ENCODE assay signal across 9 mouse cellular contexts in the genomic region with DNA sequence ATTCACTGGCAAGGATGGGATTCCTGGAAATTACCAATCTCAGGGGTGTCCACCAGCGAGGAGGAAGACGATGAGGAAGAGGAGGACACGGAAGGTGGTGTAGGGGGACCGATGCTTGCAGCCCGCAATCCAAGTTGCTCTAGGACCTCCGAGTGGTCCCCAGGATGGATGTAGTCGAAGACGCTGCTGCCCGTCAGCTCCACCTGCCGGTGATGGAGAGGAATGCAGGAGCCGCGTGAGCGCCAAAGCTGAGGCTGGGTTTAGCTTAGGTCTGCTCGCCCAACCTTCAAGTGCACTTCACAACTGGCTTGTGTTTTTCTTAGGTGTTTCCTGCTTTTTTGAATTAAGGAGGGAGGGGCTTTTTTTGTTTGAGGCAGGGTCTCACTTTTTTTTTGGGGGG. TPM values are rescaled to one million over a fixed set of nuclear protein-coding genes. Genes with fewer than 3 reads are reported as not detected.
DNase-seq lines count a peak whose midpoint lies in the region; ATAC-seq and TF ChIP-seq lines count a peak whose summit lies in the region.
"Had no signal": no experiment of that assay in that cellular context is flagged by ENCODE, and none has a peak within 500 bp of the region (broad histone marks: within the 10 kb centered on the region; RNA-seq: fewer than 3 reads in every experiment).

No protein-coding gene starts in this region.

- 2% methylated on average over 14 of the region's 14 CpGs for WGBS in kidney, postnatal 0 days
- under 1% methylated on average over 14 of the region's 14 CpGs for WGBS in lung, adult 2 months
- WGBS in olfactory bulb, adult 2 months: under 1% methylated on average over 14 of the region's 14 CpGs

- H3K9me3 ChIP-seq in kidney, postnatal 0 days (replicated peaks; ENCODE audit: low read length): no peaks in the 10 kb centered on the region
- H3K9me3 ChIP-seq: embryonic facial prominence, embryonic 15.5 days had no signal

- TF ChIP-seq POLR2A in lung, adult 2 months (IDR thresholded peaks at IDR 0.05; ENCODE audit: borderline replicate concordance, extremely low read depth, low read depth, low read length): no peak
- no peak for TF ChIP-seq POLR2A in olfactory bulb, adult 2 months (IDR thresholded peaks at IDR 0.05; ENCODE audit: insufficient read depth, low read depth, low read length)

- TF ChIP-seq CTCF in kidney, postnatal 0 days (IDR thresholded peaks at IDR 0.05; ENCODE audit: low read depth): peak; percentile 90
- TF ChIP-seq CTCF in lung, adult 2 months (IDR thresholded peaks at IDR 0.05; ENCODE audit: insufficient read depth, low read length): peak; percentile 96
- peak; percentile 88 for TF ChIP-seq CTCF in olfactory bulb, adult 2 months (IDR thresholded peaks at IDR 0.05; ENCODE audit: insufficient read depth, low read depth, low read length)

- ATAC-seq in granulocyte monocyte progenitor cell, adult 5-6 weeks (replicated peaks; ENCODE audit: poor library complexity, severe bottlenecking): peak; percentile 84
- ATAC-seq in kidney, postnatal 0 days (replicated peaks; ENCODE audit: low FRiP score, low read depth): peak; percentile 37; the same call in 1 of the 2 replicates

- peak; percentile 79 for DNase-seq in 416B (ENCODE audit: low read depth)
- DNase-seq in adipocyte (ENCODE audit: low spot score): peak; percentile 58
- DNase-seq in embryo, embryonic 10.5 days (ENCODE audit: low spot score): peak; percentile 92
- peak; percentile 86 for DNase-seq in kidney, postnatal 0 days (ENCODE audit: low spot score)
- peak; percentile 82 for DNase-seq in lung, adult 2 months
- peak; percentile 79 for DNase-seq in testis, postnatal 14 days (ENCODE audit: low spot score)

- no peaks in the 10 kb centered on the region for H3K27me3 ChIP-seq in kidney, postnatal 0 days (ENCODE audit: insufficient read depth, low read length)

- no peak overlapping the region for H3K4me3 ChIP-seq in kidney, postnatal 0 days (replicated peaks; ENCODE audit: low read depth, low read length)
- H3K4me3 ChIP-seq in lung, adult 2 months (replicated peaks; ENCODE audit: extremely low read depth, low read depth, low read length): no peak overlapping the region
- no peak overlapping the region for H3K4me3 ChIP-seq in olfactory bulb, adult 2 months (ENCODE audit: insufficient read depth, low read depth, low read length)
- H3K4me3 ChIP-seq: embryonic facial prominence, embryonic 15.5 days had no signal

- H3K27ac ChIP-seq in kidney, postnatal 0 days: no peak overlapping the region
- H3K27ac ChIP-seq in olfactory bulb, adult 2 months (ENCODE audit: insufficient read depth, low read depth, low read length): no peak overlapping the region
- H3K27ac ChIP-seq: embryonic facial prominence, embryonic 15.5 days had no signal

- H3K4me1 ChIP-seq in kidney, postnatal 0 days (replicated peaks; ENCODE audit: insufficient read depth, low read length): no peaks in the 10 kb centered on the region
- no peaks in the 10 kb centered on the region for H3K4me1 ChIP-seq in lung, adult 2 months (ENCODE audit: control insufficient read depth, insufficient read depth, low read length)
- no peaks in the 10 kb centered on the region for H3K4me1 ChIP-seq in olfactory bulb, adult 2 months (ENCODE audit: control insufficient read depth, insufficient read depth, low read length)
- H3K4me1 ChIP-seq: embryonic facial prominence, embryonic 15.5 days had no signal

- H3K4me2 ChIP-seq in kidney, postnatal 0 days (ENCODE audit: low read length): no peak overlapping the region
- H3K4me2 ChIP-seq: embryonic facial prominence, embryonic 15.5 days had no signal

- no peak overlapping the region for H3K9ac ChIP-seq in kidney, postnatal 0 days (ENCODE audit: low read depth, low read length)
- H3K9ac ChIP-seq: embryonic facial prominence, embryonic 15.5 days had no signal

- H3K36me3 ChIP-seq in kidney, postnatal 0 days (ENCODE audit: insufficient read depth, low read length): no peaks in the 10 kb centered on the region
- H3K36me3 ChIP-seq: embryonic facial prominence, embryonic 15.5 days had no signal

RNA-seq across cellular contexts. Expression of a gene that starts 10.6 kb away (rescaled TPM):
- 27.5 and 71.6 TPM in 2 replicates for total RNA-seq in granulocyte monocyte progenitor cell, adult 5-6 weeks (2014; fragmentation: Nextera tagmentation)
- 17.2 and 26.2 TPM in 2 replicates for total RNA-seq in granulocyte monocyte progenitor cell, adult 5-6 weeks (2017)
- 74.2 and 81.9 TPM in 2 replicates for polyA plus RNA-seq in kidney, postnatal 0 days (2015; fragmentation: Nextera tagmentation; extraction: Ambion mirVana)
- 129 and 205 TPM in 2 replicates for polyA plus RNA-seq in lung, adult 2 months (2012; rRNA removed)
- not detected in 2 replicates for polyA plus RNA-seq in olfactory bulb, adult 2 months (2012; ENCODE audit: insufficient read depth, insufficient read length, low replicate concordance, missing spikeins)

RNA-seq across cellular contexts. Expression of a gene that starts 14.3 kb away (rescaled TPM):
- not detected in 2 replicates for total RNA-seq in granulocyte monocyte progenitor cell, adult 5-6 weeks (2014; fragmentation: Nextera tagmentation)
- total RNA-seq in granulocyte monocyte progenitor cell, adult 5-6 weeks (2017): not detected in 2 replicates
- polyA plus RNA-seq in kidney, postnatal 0 days (2015; fragmentation: Nextera tagmentation; extraction: Ambion mirVana): 0.33 TPM in 2 replicates
- not detected in 2 replicates for polyA plus RNA-seq in lung, adult 2 months (2012; rRNA removed)
- not detected in 2 replicates for polyA plus RNA-seq in olfactory bulb, adult 2 months (2012; ENCODE audit: insufficient read depth, insufficient read length, low replicate concordance, missing spikeins)

Comparison
In these comparisons a context has a peak if more than half of its experiments do, and no peak if none do; other contexts are left out.
1. RNA of a gene that starts 10.6 kb away (polyA plus RNA-seq): 129 to 205 TPM in lung, adult 2 months and 74.2 to 81.9 TPM in kidney, postnatal 0 days; not detected in olfactory bulb, adult 2 months; every median in the first group is over 10 times any median in the second.
2. Peak in every context shown above with its lines, with median percentiles within 50 percentile points of each other: DNase-seq and CTCF ChIP-seq.